Mouse (Mus musculus): Measurements from ENCODE around the gene Bmp6. TPM values are rescaled to one million over a fixed set of nuclear protein-coding genes. Genes with fewer than 3 reads are reported as not detected.
A peak's percentile ranks its signal among the peaks of the same experiment; 100 is the strongest.

Bmp6 gene
- total RNA-seq, 2 experiments from 2014 or later: 0.38 TPM; not detected in 1

DNA sequence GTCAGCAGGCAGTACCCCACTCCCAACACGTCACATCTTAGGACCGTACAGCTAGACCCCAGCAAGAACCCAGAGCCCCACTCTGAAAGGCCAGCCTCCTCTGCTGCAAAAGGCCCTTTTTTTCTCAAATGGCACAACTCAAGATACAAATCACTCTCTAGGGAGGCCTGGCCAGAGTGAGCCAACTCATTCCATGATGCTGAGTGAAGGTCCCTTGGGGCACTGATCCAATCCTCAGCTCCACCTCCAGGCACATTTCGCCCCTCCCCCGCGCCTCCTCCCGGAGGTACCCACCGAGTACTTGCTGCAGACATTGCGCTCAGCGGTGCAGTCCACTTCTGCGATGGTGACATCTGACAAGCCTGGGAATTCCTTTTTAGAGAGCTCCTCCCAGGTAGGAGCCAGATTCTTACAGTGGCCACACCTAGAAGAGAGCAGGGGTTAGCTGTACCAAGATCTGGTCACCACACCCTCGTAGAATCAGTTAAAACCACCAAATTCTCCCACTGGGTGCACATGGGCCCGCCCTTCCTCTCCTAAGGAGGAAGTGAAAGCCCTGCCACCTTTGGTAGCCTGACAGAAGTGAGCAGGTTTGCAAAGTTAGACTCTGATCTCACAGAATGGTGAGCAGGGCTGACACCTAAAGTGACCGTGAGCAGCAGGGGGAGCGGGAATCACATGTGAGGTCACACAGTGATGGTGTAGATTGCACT is 158.4 kb downstream of the Bmp6 start:
- ATAC-seq (replicated peaks; ENCODE audit: low FRiP score, poor library complexity, severe bottlenecking): no peak

DNA sequence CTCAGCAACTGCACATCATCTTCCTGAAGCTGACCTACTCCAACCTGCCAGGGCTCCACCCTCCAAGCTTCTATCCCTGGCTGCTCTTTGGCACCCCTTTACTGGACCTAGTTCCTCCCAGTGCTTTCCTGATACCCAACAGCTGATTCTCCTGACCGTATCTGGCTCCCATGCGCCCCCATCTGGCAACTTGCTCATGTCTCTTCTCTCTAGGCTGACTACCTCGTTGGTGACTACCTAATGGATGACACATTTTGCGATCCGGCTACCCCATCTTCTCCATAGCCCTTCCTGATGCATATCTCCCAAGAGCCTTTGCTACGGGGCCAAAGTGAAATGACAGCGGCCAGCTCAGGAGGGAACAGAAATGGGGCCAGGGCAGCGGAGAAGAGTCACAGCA is 161.4 kb downstream of the Bmp6 start:
- no peak for ATAC-seq (replicated peaks; ENCODE audit: low FRiP score, poor library complexity, severe bottlenecking)

DNA sequence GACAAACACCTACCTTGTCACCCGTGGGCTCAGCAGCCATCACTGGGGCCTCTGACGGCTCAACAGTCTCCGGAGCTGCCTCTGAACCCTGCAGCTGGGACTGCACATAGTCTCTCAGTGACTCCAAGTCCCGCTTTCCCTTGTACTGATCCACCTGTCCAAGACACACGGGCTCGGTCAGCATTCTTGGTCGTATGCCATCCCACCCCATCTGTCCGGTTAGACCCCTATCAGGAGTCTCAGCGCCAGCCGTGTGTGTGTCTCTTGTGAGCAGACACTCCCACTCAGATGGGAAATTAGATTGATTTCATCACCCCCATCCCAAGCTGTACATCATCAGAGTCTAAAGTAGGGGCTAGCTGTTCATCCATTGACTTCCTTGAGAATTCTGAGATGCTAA is 162.0 kb downstream of the Bmp6 start:
- ATAC-seq (replicated peaks; ENCODE audit: low FRiP score, poor library complexity, severe bottlenecking): no peak

DNA sequence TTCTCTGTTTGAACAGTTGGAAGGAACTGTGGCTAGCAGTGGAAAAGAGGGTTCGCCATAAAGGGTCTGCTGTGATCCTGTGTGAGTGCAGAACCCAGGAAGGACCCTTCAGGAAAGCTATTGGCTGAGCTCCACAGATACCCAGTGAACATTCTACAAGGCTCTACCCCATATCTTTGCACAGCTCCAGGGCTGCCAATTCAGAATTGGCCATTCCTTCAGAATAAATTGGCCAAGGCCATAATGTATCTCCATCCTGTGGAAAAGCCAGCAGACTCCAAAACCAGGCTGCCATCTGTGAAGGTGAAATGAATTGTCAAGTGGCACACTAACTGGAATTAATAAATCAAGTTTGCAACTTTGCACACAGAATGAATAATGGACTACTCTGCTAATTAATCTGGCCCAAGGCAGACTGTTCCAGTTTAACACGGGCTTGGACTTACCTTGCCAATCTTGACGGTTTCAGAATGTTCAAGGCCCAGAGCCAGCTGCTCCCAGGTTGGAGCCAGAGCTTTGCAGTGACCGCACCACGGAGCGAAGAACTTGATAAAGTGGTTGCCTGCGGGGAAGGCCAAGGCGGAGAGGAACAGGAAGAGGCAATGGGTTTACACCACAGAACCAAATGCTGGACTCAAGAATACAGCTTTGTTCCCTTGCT is 164.9 kb downstream of the Bmp6 start:
- no peak for ATAC-seq (replicated peaks; ENCODE audit: low FRiP score, poor library complexity, severe bottlenecking)

GRCm38 (mm10) chr13:38511979-38512378 is 167.1 kb downstream of the Bmp6 start:
- ATAC-seq (replicated peaks; ENCODE audit: low FRiP score, poor library complexity, severe bottlenecking): no peak

DNA sequence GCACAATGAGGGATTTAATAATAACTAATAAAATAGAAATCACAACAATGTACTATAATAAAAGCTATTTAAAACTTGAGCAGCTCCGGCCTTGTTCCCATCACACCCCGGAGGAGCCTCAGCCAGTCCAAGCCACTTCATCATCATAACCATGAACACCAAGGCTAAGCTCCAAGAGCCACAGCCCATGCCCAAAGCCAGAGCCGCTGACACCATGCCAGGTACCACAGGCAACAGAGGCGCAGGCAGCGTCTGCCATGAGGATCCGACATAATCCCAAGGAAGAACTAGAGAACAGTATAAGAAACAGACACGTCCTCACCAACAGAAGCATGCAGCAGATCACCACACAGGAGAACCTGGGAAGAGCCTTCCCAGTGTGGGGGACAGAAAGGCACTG is 169.0 kb downstream of the Bmp6 start:
- ATAC-seq (replicated peaks; ENCODE audit: low FRiP score, poor library complexity, severe bottlenecking): no peak

DNA sequence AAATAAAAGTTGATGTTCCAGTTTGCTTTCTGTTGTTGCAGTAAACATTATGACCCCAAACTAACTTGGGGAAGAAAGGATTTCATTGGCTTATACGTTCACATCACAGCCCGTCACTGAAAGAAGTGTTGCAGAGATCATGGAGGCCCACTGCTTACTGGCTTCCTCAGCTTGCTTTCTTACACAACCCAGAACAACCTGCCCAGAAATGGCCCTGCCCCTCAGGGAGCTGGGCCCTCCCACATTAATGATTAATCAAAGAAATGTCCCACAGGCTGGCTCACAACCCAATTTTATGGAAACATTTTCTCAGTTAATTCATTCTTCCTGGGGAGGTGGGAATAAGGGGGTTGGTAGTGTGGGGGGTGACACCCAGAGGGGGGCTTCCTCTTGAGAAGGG is 170.5 kb downstream of the Bmp6 start:
- no peak for ATAC-seq (replicated peaks; ENCODE audit: low FRiP score, poor library complexity, severe bottlenecking)

- no peak for ATAC-seq (replicated peaks; ENCODE audit: low FRiP score, poor library complexity, severe bottlenecking)
Measured at GRCm38 (mm10) chr13:38515845-38516244, 170.9 kb downstream of the Bmp6 start.

- ATAC-seq (replicated peaks; ENCODE audit: low FRiP score, poor library complexity, severe bottlenecking): no peak
Measured at GRCm38 (mm10) chr13:38516582-38516981, 171.7 kb downstream of the Bmp6 start.

GRCm38 (mm10) chr13:38520299-38520698 is 175.4 kb downstream of the Bmp6 start:
- no peak for ATAC-seq (replicated peaks; ENCODE audit: low FRiP score, poor library complexity, severe bottlenecking)

- no peak for ATAC-seq (replicated peaks; ENCODE audit: low FRiP score, poor library complexity, severe bottlenecking)
Measured at GRCm38 (mm10) chr13:38522056-38522654, 177.2 kb downstream of the Bmp6 start.

DNA sequence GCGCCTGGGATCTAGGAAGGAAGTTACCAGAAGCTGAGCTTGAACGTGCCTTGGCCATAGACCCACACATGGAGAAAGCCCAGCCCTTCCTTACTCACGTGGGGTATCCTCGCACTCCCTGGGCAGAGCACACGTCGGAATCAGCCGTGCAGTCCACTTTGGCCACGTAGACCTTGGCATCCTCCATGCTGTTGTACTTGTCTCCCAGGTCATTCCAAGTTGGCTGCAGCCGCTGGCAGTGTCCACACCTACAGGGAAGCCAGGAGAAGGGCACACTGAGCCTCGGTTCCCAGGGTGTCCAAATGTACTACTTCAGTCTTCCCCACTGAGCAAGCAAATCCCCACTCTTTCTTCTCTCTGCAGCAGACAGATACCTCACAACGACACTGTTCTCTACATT is 178.3 kb downstream of the Bmp6 start:
- no peak for ATAC-seq (replicated peaks; ENCODE audit: low FRiP score, poor library complexity, severe bottlenecking)

DNA sequence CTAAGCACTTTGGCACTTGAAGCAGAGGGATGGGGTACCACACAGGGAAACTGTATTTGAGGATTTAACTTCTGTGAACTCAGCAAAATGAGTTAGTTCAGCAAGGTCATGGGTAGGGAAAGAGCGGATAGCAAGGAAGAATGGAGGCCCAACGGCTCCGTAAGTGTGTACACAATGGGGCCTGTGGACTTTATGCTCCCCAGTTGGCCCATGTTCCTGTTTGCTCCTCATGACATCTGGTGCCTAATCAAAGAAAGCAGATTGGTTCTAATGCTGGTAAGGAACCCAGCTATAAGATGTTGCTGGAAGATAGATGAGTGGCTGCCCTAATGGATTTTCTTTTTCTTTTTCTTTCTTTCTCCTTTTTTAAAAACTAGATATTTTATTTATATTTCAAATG is 180.4 kb downstream of the Bmp6 start:
- ATAC-seq (replicated peaks; ENCODE audit: low FRiP score, poor library complexity, severe bottlenecking): no peak

- no peak for ATAC-seq (replicated peaks; ENCODE audit: low FRiP score, poor library complexity, severe bottlenecking)
Measured at GRCm38 (mm10) chr13:38526116-38526515, 181.2 kb downstream of the Bmp6 start.

DNA sequence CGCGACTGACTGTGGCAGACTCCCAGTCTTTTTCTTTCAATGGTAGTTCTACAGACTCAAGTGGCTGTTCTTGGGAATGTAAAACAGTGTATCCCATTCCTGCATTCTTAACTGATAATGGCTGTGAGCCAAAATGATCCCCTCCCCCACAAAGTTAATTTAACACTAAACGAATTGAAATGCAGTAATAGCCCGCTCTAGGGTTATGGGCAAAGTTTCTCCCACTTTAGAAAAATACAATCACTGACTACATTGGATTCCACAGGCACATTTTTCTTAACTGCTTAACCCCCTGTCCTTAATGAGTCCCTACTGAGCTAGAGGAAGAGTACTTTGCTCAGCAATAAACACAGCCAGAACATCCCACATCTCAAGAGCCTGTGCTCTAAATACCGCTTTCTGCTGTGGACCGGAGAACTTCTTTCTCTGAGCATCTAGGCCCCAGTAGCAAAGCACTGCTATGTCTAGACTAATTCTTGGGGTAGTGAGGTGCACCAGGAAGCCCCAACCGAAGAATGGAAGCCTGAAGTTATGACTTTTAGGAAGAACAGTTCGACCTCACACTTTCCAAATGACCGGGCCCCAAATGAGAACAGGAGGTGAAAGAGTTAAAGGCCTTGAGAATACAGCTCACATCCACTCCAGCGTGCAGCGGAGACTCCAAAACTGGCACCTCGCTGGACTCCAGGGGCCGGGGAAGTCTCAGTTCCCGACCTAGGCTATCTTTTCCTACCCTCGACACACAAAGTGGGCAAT is 182.3 kb downstream of the Bmp6 start:
- ATAC-seq (replicated peaks; ENCODE audit: low FRiP score, poor library complexity, severe bottlenecking): no peak

- peak; percentile 97 for ATAC-seq (replicated peaks; ENCODE audit: low FRiP score, poor library complexity, severe bottlenecking)
Measured at GRCm38 (mm10) chr13:38527797-38528650, 183.1 kb downstream of the Bmp6 start.

GRCm38 (mm10) chr13:38528687-38529294 is 183.9 kb downstream of the Bmp6 start, which contains the start of gene Txndc5:
Gene Txndc5, minus strand, starts transcription at chr13:38528824.
- ATAC-seq (replicated peaks; ENCODE audit: low FRiP score, poor library complexity, severe bottlenecking): peak; percentile 14; the same call in 1 of the 2 replicates

DNA sequence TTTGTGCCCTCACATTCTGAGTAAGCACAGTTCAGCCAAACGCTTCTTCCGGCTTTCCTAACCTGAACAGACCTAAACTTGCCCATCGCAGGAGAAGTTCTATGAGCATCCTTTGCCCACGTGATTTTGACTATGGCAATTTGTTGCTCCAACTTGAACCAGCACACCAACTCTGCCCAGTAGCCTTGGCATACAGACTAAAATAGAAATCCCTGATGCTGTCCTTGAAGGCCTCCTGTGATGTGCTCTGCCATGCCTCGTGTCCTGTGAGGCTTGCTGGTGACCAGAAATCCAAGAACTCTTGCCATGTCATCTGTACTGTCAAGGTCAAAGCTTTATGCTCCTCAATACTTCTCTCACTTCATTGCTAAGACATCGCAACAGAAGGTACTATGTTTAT is 184.7 kb downstream of the Bmp6 start:
- no peak for ATAC-seq (replicated peaks; ENCODE audit: low FRiP score, poor library complexity, severe bottlenecking)

DNA sequence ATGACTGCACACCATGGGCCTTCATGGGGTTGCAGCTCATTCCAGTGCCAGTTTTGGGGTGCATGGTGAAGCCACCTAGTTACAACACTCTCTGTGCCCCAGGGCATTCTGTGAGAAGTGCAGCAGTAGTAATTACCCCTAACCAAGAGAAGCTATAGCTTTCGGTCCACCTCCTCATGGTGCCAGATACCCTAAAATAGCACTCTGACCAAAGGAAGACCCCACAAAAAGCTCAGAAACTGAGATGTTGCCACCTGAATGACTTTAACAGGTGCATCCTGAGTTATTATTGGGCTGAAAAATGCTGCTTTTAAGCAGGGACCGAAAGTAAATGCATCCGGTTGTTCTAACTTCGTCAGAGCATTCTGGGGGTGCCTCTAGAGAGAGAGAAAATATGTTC is 186.6 kb downstream of the Bmp6 start:
- no peak for ATAC-seq (replicated peaks; ENCODE audit: low FRiP score, poor library complexity, severe bottlenecking)
